Mouse (Mus musculus) lung, postnatal 25 days (tissue): ENCODE measurements around the gene Hirip3.
"Not testable (repeated sequence)": the region's sequence is repeated elsewhere in the genome, so short reads cannot be mapped to it uniquely, and the experiment has no call there.

Experiments
- DNase-seq: peaks from one replicate; pipeline ENCODE4 v3.0.0; 2022; ENCODE audit warnings: low spot score

Gene Hirip3

GRCm38 (mm10) chr7:126855641-126856040, 6.1 kb upstream of the Hirip3 start:
- no peak for DNase-seq

GRCm38 (mm10) chr7:126856741-126857420, 4.9 kb upstream of the Hirip3 start:
- peak; percentile 65 for DNase-seq

- no peak for DNase-seq
Measured at GRCm38 (mm10) chr7:126860987-126861386, 785 bp upstream of the Hirip3 start.

- peak; percentile 94 for DNase-seq
Measured at GRCm38 (mm10) chr7:126862147-126862784, 494 bp downstream of the Hirip3 start, which contains the start of gene Ino80e. TSS of gene Ino80e (minus strand) at chr7:126862377.

- no peak for DNase-seq
Measured at GRCm38 (mm10) chr7:126863791-126864190, 2.0 kb downstream of the Hirip3 start.

- no peak for DNase-seq
Measured at GRCm38 (mm10) chr7:126867534-126867933, 5.8 kb downstream of the Hirip3 start.

- no peak for DNase-seq
Measured at GRCm38 (mm10) chr7:126868003-126868402, 6.2 kb downstream of the Hirip3 start.

- no peak for DNase-seq
Measured at GRCm38 (mm10) chr7:126869780-126870519, 8.2 kb downstream of the Hirip3 start.

GRCm38 (mm10) chr7:126870520-126870891, 8.7 kb downstream of the Hirip3 start:
- DNase-seq = no peak

GRCm38 (mm10) chr7:126877239-126877638, 15.5 kb downstream of the Hirip3 start:
- no peak for DNase-seq

- DNase-seq = peak; percentile 83
Measured at GRCm38 (mm10) chr7:126881040-126881439, 19.3 kb downstream of the Hirip3 start.

- DNase-seq = no peak
Measured at GRCm38 (mm10) chr7:126883731-126884181, 22.0 kb downstream of the Hirip3 start.

- peak; percentile 98 for DNase-seq
Measured at GRCm38 (mm10) chr7:126884286-126885164, 22.8 kb downstream of the Hirip3 start, which contains the start of gene Taok2. TSS of gene Taok2 (minus strand) at chr7:126884703.

- no peak for DNase-seq
Measured at GRCm38 (mm10) chr7:126887281-126887680, 25.5 kb downstream of the Hirip3 start.

- peak; percentile 46 for DNase-seq
Measured at GRCm38 (mm10) chr7:126888852-126889251, 27.1 kb downstream of the Hirip3 start.

GRCm38 (mm10) chr7:126896912-126897311, 35.1 kb downstream of the Hirip3 start:
- no peak for DNase-seq

GRCm38 (mm10) chr7:126897390-126898101, 35.8 kb downstream of the Hirip3 start:
- peak; percentile 59 for DNase-seq

- DNase-seq = peak; percentile 96
Measured at GRCm38 (mm10) chr7:126898102-126898990, 36.6 kb downstream of the Hirip3 start.

- DNase-seq = not testable (repeated sequence)
Measured at GRCm38 (mm10) chr7:126899781-126900180, 38.0 kb downstream of the Hirip3 start.

GRCm38 (mm10) chr7:126905590-126905989, 43.8 kb downstream of the Hirip3 start:
- DNase-seq = no peak
